Mouse (Mus musculus): Measurements from ENCODE around the gene Efnb1.

DNA sequence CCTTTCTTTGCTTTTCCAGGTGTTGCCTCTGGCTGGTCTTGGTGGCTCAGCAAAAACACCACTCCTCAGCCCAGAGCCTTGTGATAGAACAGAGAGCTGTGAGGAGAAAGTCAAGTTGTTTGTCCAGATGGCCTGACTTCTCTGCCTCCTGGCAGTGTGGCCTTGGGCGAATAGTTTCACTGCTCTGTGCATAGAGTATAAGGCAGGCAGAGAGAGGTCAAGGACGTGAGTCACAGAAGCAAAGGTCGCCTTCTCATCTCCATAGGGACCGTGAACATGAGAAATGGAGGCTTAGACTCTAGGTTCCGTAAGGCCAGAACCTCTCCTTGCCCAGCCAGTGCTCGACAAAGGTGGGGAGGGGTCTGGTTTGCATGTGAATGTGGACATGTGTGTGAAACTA is 3.4 kb upstream of the Efnb1 start:
- no peak for TF ChIP-seq GATA1 (IDR thresholded peaks at IDR 0.05; ENCODE audit: low read length)
- TF ChIP-seq TAL1 (IDR thresholded peaks at IDR 0.05; ENCODE audit: low read length), result no peak

Data from erythroblast, embryonic 14.5 days (primary cell).